Mouse (Mus musculus) left cerebral cortex, adult 18-20 months (tissue): ENCODE measurements around the gene Sco1. TPM values are rescaled to one million over a fixed set of nuclear protein-coding genes. Genes with fewer than 3 reads are reported as not detected.
A peak's percentile ranks its signal among the peaks of the same experiment; 100 is the strongest.

Experiments used
- DNase-seq, 2 experiments: peaks; one replicate each; pipeline ENCODE4 v3.0.0; 2021 to 2022; ENCODE audit warnings: low spot score in 2 of 2, mixed read lengths in 1 of 2
- total RNA-seq, 2 experiments: library from RNA; stranded (reverse); gene quantifications; 2 replicates each; pipeline ENCODE4 v1.2.3; 2021

Sco1 gene
- total RNA-seq, 2 experiments from 2014 or later: 10.8 TPM

- DNase-seq: no peak
These were observed 12.0 kb upstream of the Sco1 start for GRCm38 (mm10) chr11:67040483-67040882.

GRCm38 (mm10) chr11:67043007-67043406 lies 9.5 kb upstream of the Sco1 start:
- DNase-seq: no peak

- no peak for DNase-seq
These were observed 7.5 kb upstream of the Sco1 start for GRCm38 (mm10) chr11:67044959-67045358.

GRCm38 (mm10) chr11:67047199-67047598 lies 5.3 kb upstream of the Sco1 start:
- DNase-seq: no peak

DNA sequence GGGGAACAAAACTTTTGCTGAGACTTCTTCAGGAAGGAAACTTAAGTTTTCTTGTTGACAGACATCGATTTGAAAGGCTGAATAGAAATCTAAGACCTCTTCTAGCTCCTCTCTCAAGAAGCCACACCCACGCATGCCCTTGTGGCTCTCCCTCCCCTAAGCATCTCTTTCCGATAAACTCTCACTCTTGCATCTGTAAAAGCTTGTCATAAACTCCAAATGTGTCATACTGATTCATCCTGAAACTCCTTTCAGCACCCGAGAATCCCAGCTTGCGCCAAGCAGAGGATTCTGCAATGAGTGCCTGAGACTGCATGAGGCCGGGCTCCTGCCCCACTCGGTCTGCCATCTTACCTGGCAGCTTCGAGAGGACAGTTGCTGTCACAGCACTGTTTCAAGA lies 4.0 kb upstream of the Sco1 start:
- no peak for DNase-seq

GRCm38 (mm10) chr11:67049256-67049655 lies 3.2 kb upstream of the Sco1 start:
- no peak for DNase-seq

GRCm38 (mm10) chr11:67051676-67052320 lies 672 bp upstream of the Sco1 start:
- no peak for DNase-seq

DNA sequence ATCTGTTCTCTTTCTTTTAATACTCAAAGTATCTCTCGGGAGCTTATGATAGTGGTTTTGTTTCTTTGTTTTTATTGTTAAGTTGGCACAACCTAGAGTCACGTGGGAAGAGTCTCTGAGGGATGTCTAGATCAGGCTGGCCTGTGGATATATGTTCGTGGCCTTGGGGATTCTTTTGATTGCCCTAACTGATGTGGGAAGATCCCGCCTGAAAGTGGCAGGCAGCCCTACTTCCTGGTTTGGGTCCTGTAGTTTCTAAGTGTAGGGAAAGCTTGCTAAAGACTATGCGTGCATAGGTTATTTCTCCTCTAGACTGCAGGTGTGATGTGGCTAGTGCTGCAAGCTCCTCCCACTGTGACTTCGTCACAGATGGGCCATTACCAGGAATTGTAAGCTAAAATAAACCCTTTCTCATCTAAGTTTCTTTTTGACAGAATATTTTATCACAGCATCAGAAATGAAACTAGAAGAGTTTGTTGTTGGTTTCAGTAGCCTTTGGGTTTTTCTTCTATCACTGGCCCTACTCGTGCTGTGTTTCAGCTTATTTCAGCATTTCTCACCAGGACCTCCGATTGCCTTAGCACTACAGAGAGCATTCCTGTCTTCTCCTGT lies 2.4 kb downstream of the Sco1 start:
- DNase-seq: no peak

DNA sequence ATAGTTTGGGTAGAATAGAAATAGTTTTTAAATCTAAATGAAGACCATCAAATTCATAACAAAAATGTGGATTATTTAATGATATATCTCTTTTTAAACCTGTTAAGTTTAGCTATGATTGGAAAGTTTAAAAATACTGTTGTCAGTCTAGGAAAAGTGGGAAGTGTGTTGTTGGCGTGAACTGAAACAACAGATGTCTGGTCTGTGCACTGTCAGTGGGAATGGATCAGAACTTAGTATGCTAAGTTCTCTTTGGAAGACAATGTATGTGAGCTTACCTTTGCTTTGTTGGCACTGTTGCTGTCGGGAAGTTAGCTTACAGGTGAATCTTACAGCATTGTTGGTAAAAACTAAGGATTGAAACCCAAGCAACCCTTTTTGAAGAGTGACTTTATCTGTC lies 8.8 kb downstream of the Sco1 start:
- DNase-seq: no peak

DNA sequence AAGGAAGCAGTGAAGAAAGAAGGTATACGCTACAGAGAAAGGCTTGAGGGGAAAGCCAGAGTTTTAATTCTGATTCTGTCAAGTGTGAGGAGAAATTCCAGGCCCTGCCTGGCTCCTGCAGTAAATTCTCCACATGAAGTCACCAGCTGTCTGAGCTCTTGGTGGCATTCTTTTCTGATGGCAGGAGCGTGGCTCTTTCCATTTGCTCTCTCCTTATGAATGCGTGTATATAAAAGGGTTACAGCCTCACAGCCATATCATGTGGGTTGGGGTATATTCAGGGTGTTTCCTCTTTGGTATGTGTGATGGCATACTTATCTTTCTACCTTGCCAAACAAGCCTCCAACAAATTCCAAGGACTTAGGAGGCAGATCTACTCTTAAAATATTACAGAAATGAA lies 10.3 kb downstream of the Sco1 start:
- peak in 1 of 2 experiments; percentile 16 for DNase-seq

GRCm38 (mm10) chr11:67067741-67068140 lies 15.3 kb downstream of the Sco1 start:
- no peak for DNase-seq

DNA sequence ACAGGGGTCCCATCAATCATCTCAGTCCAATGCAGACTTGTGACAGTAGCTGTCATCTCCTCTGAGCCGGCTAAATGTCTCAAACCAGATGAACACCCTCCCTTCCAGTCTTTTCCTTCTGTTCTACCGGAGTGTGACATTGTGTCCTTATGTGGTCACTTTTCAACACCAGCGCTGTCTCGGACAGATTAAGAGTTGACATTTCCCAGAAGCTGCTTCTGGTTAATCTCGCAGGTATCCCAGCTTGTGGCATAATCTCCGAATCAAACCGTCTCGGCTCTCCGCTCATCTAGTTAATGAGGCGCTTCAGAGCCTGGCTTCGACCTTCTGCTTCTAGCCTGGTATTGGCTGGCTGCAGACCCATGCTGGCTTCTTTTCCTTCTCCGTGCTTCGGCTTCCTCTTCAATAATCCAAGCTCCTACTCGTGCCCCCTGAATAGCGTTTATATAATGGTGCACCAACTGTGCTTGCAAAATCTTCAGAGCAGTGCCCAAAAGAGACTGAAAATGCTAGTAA lies 20.2 kb downstream of the Sco1 start:
- DNase-seq: no peak

GRCm38 (mm10) chr11:67075036-67075435 lies 22.6 kb downstream of the Sco1 start:
- no peak for DNase-seq

GRCm38 (mm10) chr11:67076781-67077180 lies 24.3 kb downstream of the Sco1 start:
- no peak for DNase-seq

DNA sequence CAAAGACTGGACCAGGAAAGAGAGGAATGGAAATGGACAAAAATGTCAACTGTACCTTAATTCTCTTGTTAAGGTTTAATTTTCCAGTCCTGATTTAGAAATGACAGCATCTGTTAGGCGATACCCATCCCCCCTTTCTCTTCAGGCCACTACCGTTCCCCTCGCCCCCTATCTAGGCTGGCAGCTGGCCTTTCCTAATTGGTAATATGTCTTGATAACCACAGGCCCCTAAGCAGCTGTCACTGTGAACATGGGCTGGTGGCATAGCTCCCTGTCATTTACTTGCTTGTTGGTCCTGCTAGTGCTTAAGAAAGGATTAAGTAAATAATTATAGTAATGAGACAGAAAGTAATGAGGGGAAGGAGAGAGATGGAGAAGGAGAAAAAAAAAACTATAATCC lies 25.0 kb downstream of the Sco1 start:
- DNase-seq: no peak

DNA sequence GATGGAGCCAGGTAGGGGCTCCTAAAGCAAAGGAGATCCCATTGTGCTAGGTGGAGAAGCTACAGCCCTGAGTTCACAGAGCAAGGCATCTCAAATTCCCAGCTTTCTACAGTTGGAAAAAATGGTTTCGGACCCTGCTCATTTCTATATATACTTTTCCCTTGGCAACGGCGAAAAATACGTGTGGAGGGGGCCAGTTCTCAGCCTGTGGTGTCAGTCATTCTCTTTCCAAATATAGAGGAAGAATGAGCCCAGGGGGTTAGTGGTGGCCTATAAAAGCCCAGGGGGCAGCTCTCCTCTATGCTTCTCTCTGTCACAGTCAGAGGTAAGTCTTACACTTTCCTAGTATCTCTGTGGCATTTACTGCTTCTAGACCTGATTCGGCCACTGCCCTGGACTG lies 25.5 kb downstream of the Sco1 start, which contains the start of gene Myh3:
Gene Myh3, plus strand, starts transcription at position 301 of the 400 bp plus-strand sequence.
- no peak for DNase-seq

- no peak for DNase-seq
These were observed 26.4 kb downstream of the Sco1 start for GRCm38 (mm10) chr11:67078888-67079287.

GRCm38 (mm10) chr11:67079740-67080139 lies 27.3 kb downstream of the Sco1 start:
- DNase-seq: no peak

DNA sequence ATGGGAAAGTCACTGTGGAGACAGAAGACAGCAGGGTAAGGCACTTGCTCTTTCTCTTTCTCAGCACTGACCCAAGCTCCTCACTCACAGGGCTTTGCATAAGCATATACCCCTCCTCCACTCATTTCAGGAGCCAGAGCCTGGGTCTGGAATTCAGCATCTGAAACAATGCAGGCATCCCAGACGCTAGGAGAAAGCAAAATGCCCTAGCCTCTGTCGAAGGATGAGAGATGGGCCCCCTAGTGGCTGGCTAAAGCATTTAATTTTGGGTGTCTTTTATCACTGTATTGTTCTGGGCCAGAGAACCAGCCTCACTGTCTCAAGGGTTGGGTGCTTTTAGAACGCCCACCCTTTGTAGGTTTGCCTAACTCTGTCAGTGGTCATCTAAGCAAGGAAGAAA lies 27.7 kb downstream of the Sco1 start:
- DNase-seq: peak; percentile 62 to 73

DNA sequence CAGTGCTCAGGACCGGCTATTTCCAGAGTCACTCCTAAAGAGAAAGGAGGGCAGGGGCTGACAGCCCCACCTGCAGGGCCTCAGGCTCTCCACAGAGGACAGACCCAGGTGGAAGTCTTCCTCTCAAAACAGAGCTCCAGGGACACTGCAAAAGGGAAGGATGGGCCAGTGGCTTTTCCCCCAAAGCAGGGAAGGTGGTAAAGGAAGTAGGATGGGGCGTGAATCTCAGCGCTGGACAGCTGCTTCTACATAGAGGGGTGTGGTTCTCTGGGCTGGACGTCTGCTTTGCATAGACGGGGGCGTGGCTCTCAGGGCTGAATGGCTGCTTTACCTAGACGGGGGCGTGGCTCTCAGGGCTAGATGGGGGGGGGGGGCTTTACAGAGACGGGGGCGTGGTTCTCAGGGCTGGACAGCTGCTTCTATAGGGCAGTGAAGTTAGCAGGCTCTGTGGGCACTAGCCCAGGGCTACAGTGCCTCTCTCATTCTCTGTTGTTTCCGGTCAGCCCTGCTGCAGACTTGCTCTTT lies 28.7 kb downstream of the Sco1 start:
- no peak for DNase-seq

GRCm38 (mm10) chr11:67082188-67082587 lies 29.7 kb downstream of the Sco1 start:
- DNase-seq: no peak

GRCm38 (mm10) chr11:67082793-67083192 lies 30.3 kb downstream of the Sco1 start:
- DNase-seq: no peak

DNA sequence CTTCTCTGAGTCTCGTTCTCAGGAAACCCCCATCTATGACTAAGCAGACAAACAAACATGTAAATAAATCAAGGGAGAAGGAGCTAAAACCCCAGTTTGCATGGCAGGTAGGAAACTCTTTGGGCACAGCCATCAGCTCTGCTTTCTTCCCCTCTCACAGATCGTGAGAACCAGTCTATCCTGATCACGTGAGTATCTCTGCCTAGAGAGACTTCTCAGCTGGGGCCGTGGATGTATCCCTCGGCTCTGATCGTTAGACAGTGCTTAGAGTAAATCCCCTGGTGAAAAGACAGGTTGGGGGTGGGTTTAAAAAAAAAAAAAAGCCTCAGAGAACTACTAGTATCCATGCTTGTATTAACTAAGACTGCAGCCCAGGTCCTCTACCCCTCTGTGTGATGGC lies 30.8 kb downstream of the Sco1 start:
- no peak for DNase-seq
